Mouse (Mus musculus) thymus, postnatal 36 days (tissue): ENCODE measurements around the gene Dnm3.
A peak's percentile ranks its signal among the peaks of the same experiment; 100 is the strongest.
"Not testable (repeated sequence)": the region's sequence is repeated elsewhere in the genome, so short reads cannot be mapped to it uniquely, and the experiment has no call there.

ENCODE experiments used
- DNase-seq, 2 experiments: peaks; one replicate each; pipeline ENCODE4 v3.0.0; 2022; ENCODE audit warnings: mixed read lengths in 2 of 2

Gene Dnm3

GRCm38 (mm10) chr1:162425930-162426478, 51.8 kb downstream of the Dnm3 start:
- no peak for DNase-seq

- DNase-seq = no peak
Measured at GRCm38 (mm10) chr1:162422826-162423225, 55.0 kb downstream of the Dnm3 start.

GRCm38 (mm10) chr1:162413791-162414190, 64.0 kb downstream of the Dnm3 start:
- no peak for DNase-seq

- DNase-seq = no peak
Measured at GRCm38 (mm10) chr1:162412787-162413429, 64.9 kb downstream of the Dnm3 start.

GRCm38 (mm10) chr1:162410207-162410965, 67.4 kb downstream of the Dnm3 start:
- DNase-seq = no peak

GRCm38 (mm10) chr1:162394549-162394948, 83.3 kb downstream of the Dnm3 start:
- DNase-seq = no peak

- DNase-seq = no peak
Measured at GRCm38 (mm10) chr1:162388442-162389165, 89.2 kb downstream of the Dnm3 start.

GRCm38 (mm10) chr1:162373068-162373467, 104.8 kb downstream of the Dnm3 start:
- DNase-seq = not testable (repeated sequence)

GRCm38 (mm10) chr1:162369726-162370125, 108.1 kb downstream of the Dnm3 start:
- DNase-seq = no peak

GRCm38 (mm10) chr1:162361978-162362377, 115.9 kb downstream of the Dnm3 start:
- DNase-seq = no peak

- peak in 1 of 2 experiments; percentile 1 for DNase-seq
Measured at GRCm38 (mm10) chr1:162359270-162359669, 118.6 kb downstream of the Dnm3 start.

GRCm38 (mm10) chr1:162358036-162358435, 119.8 kb downstream of the Dnm3 start:
- no peak for DNase-seq

GRCm38 (mm10) chr1:162356481-162356880, 121.4 kb downstream of the Dnm3 start:
- DNase-seq = no peak

GRCm38 (mm10) chr1:162354780-162355179, 123.1 kb downstream of the Dnm3 start:
- DNase-seq = no peak

- no peak for DNase-seq
Measured at GRCm38 (mm10) chr1:162353831-162354230, 124.0 kb downstream of the Dnm3 start.

- DNase-seq = no peak
Measured at GRCm38 (mm10) chr1:162349306-162349705, 128.5 kb downstream of the Dnm3 start.

- no peak for DNase-seq
Measured at GRCm38 (mm10) chr1:162346456-162347011, 131.3 kb downstream of the Dnm3 start.

- DNase-seq = no peak
Measured at GRCm38 (mm10) chr1:162337170-162337569, 140.7 kb downstream of the Dnm3 start.

GRCm38 (mm10) chr1:162336640-162337039, 141.2 kb downstream of the Dnm3 start:
- no peak for DNase-seq

- no peak for DNase-seq
Measured at GRCm38 (mm10) chr1:162336224-162336623, 141.6 kb downstream of the Dnm3 start.

- no peak for DNase-seq
Measured at GRCm38 (mm10) chr1:162328673-162329072, 149.2 kb downstream of the Dnm3 start.

GRCm38 (mm10) chr1:162327631-162328030, 150.2 kb downstream of the Dnm3 start:
- DNase-seq = no peak

GRCm38 (mm10) chr1:162324412-162324811, 153.4 kb downstream of the Dnm3 start:
- no peak for DNase-seq
